In the genomic region with DNA sequence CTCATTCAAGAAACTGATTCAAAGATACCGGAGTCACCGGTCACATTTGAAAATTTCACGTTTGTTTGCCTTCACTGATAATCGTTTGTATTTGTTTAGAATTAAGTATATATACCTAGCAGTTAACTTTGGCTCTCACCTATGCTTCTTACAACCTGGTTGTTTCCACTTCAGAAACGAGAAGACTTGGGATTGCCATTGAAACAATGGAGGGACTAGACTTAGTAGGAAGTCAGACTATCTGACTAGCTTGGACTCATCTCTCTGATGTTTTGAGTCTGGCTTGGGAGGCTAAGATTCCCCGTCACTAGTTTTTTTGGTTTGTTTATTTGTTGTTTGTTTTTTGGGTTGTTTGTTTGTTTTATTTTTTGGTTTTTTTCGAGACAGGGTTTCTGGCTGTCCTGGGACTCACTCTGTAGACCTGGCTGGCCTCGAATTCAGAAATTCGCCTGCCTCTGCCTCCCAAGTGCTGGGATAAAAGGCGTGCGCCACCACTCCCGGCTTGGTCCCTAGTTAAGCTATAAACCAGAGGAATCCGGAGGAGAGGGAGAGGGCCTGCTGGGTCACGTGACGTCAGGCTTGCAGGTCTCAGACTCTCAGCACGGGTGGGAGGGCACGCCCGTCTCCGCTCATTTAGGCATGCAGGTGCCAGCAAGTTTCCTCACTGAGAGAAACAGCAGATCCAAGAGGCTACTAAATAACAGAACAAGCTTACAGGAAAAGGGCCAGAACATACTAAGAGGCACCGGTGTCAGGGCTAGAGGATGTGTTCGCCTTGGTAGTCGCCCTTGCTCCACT, we compare ENCODE assay signal across 13 mouse cellular contexts. TPM values are rescaled to one million over a fixed set of nuclear protein-coding genes. Genes with fewer than 3 reads are reported as not detected.
A peak's percentile ranks its signal among the peaks of the same experiment; 100 is the strongest.
DNase-seq lines count a peak whose midpoint lies in the region; ATAC-seq and TF ChIP-seq lines count a peak whose summit lies in the region.
"Had no signal": no experiment of that assay in that cellular context is flagged by ENCODE, and none has a peak within 500 bp of the region (broad histone marks: within the 10 kb centered on the region; RNA-seq: fewer than 3 reads in every experiment).

No protein-coding gene starts in this region.

- TF ChIP-seq CTCF in left cerebral cortex, adult 2 months (IDR thresholded peaks at IDR 0.05), result no peak

- H3K9me3 ChIP-seq in liver, embryonic 12.5 days (replicated peaks), result no peaks in the 10 kb centered on the region
- H3K9me3 ChIP-seq in forebrain, embryonic 11.5 days (ENCODE audit: control insufficient read depth, low read length), result no peaks in the 10 kb centered on the region
- H3K9me3 ChIP-seq: embryonic facial prominence, embryonic 15.5 days; hindbrain, embryonic 13.5 days had no signal

- no peaks in the 10 kb centered on the region for H3K36me3 ChIP-seq in liver, embryonic 12.5 days
- no peaks in the 10 kb centered on the region for H3K36me3 ChIP-seq in forebrain, embryonic 11.5 days (ENCODE audit: control insufficient read depth, insufficient read depth, low read length)
- H3K36me3 ChIP-seq: embryonic facial prominence, embryonic 15.5 days; hindbrain, embryonic 13.5 days had no signal

- no peaks in the 10 kb centered on the region for H3K27me3 ChIP-seq in liver, embryonic 12.5 days (replicated peaks)
- no peaks in the 10 kb centered on the region for H3K27me3 ChIP-seq in forebrain, embryonic 11.5 days (ENCODE audit: control insufficient read depth, insufficient read depth, low read length)
- H3K27me3 ChIP-seq: embryonic facial prominence, embryonic 15.5 days; hindbrain, embryonic 13.5 days had no signal

- no peak overlapping the region for H3K4me2 ChIP-seq in liver, embryonic 12.5 days
- H3K4me2 ChIP-seq in forebrain, embryonic 11.5 days (ENCODE audit: low read depth, low read length, severe bottlenecking), result no peak overlapping the region
- H3K4me2 ChIP-seq: embryonic facial prominence, embryonic 15.5 days; hindbrain, embryonic 13.5 days; liver, embryonic 11.5 days had no signal

- peak overlapping the region; percentile 63 for H3K27ac ChIP-seq in left cerebral cortex, adult 2 months
- H3K27ac ChIP-seq in liver, embryonic 12.5 days, result no peak overlapping the region
- H3K27ac ChIP-seq in forebrain, embryonic 11.5 days (ENCODE audit: low read depth, low read length), result no peak overlapping the region
- H3K27ac ChIP-seq: heart, adult 2 months; hindbrain, embryonic 13.5 days had no signal

- WGBS in liver, embryonic 12.5 days (ENCODE audit: insufficient replicate concordance), result 72% methylated on average over 22 of the region's 22 CpGs
- 82% methylated on average over 22 of the region's 22 CpGs for WGBS in forebrain, embryonic 11.5 days

- DNase-seq in left cerebral cortex, adult 2 months (ENCODE audit: extremely low spot score in 1 of 2, low spot score in 2 of 2), result no peak
- no peak for DNase-seq in left cerebral cortex, postnatal 36 days (ENCODE audit: low spot score in 2 of 2)
- peak; percentile 86 for DNase-seq in ES-CJ7 (ENCODE audit: low read depth, low spot score)
- peak; percentile 42 for DNase-seq in kidney, adult 18-20 months
- no peak for DNase-seq in forebrain, embryonic 11.5 days (ENCODE audit: low spot score)
- DNase-seq: cerebellum, postnatal 14 days; heart, adult 2 months had no signal

- intact Hi-C loops in left cerebral cortex, adult 2 months (cut with DNase I), result loop anchor here (2.0 kb wide), 1 partner anchor 19 kb away; the partner anchor contains the start of gene Man1a2
- intact Hi-C loops in left cerebral cortex, postnatal 36 days (cut with DNase I), result no loop called here

- no peak overlapping the region for H3K4me3 ChIP-seq in left cerebral cortex, adult 2 months
- H3K4me3 ChIP-seq in liver, embryonic 12.5 days, result no peak overlapping the region
- H3K4me3 ChIP-seq in forebrain, embryonic 11.5 days (ENCODE audit: low read depth, low read length), result no peak overlapping the region
- H3K4me3 ChIP-seq: embryonic facial prominence, embryonic 15.5 days; heart, adult 2 months; hindbrain, embryonic 13.5 days had no signal

- no peaks in the 10 kb centered on the region for H3K4me1 ChIP-seq in liver, embryonic 12.5 days
- no peaks in the 10 kb centered on the region for H3K4me1 ChIP-seq in forebrain, embryonic 11.5 days (replicated peaks; ENCODE audit: control insufficient read depth, insufficient read depth, low read length)

- ATAC-seq in neutrophil, adult 5-6 weeks (ENCODE audit: extremely low read depth, insufficient number of reproducible peaks, low FRiP score, poor library complexity, severe bottlenecking), result peak; percentile 14; the same call in 1 of the 2 replicates
- ATAC-seq in CD4-positive, CD25-positive, alpha-beta regulatory T cell, adult 4 months, result no peak
- no peak for ATAC-seq in liver, embryonic 12.5 days
- ATAC-seq in forebrain, embryonic 11.5 days (replicated peaks; ENCODE audit: low FRiP score), result no peak

- H3K9ac ChIP-seq in liver, embryonic 12.5 days, result no peak overlapping the region
- no peak overlapping the region for H3K9ac ChIP-seq in forebrain, embryonic 11.5 days (ENCODE audit: low read length)
- H3K9ac ChIP-seq: embryonic facial prominence, embryonic 15.5 days; hindbrain, embryonic 13.5 days had no signal

RNA-seq across cellular contexts. Expression of gene Man1a2, which starts 18.7 kb away (rescaled TPM):
- total RNA-seq in left cerebral cortex, adult 2 months (2021), result 100 to 1,000 TPM; 166 to 170 TPM
- 100 to 1,000 TPM; 170 to 172 TPM for total RNA-seq in left cerebral cortex, postnatal 36 days (2021)
- total RNA-seq in neutrophil, adult 5-6 weeks (2017), result 94.5 and 97.1 TPM in 2 replicates
- polyA plus RNA-seq in CD4-positive, CD25-positive, alpha-beta regulatory T cell, adult 4 months (2017; shearing (Covaris generic)), result 10 to 100 TPM; 19.8 to 38.9 TPM
- 61.2 and 65.0 TPM in 2 replicates for polyA plus RNA-seq in liver, embryonic 12.5 days (2016; fragmentation: Nextera tagmentation; extraction: Ambion mirVana)
- polyA plus RNA-seq in forebrain, embryonic 11.5 days (2014; fragmentation: Nextera tagmentation; extraction: Ambion mirVana), result 61.4 and 65.1 TPM in 2 replicates

Comparison
In these comparisons a context has a peak if more than half of its experiments do, and no peak if none do; other contexts are left out.
1. DNase-seq: peak in ES-CJ7 (single experiment) and kidney, adult 18-20 months (single experiment); none in left cerebral cortex, adult 2 months (0 of 2), left cerebral cortex, postnatal 36 days (0 of 2) and forebrain, embryonic 11.5 days (single experiment).